Mouse (Mus musculus) thymus, adult 2 months (tissue): Measurements from ENCODE around the gene Herc2.

Source experiments
- CTCF ChIP-seq: fragments of 200-500 bp; IDR thresholded peaks from 2 replicates; pipeline ENCODE4 v1.5.1; 2012; ENCODE audit warnings: mild to moderate bottlenecking, control low read depth, low read length, moderate library complexity, borderline replicate concordance; ENCODE audit not compliant: control insufficient read depth, poor library complexity, insufficient read depth; ENCODE audit errors: extremely low read depth
- POLR2A ChIP-seq: fragments of 200-500 bp; IDR thresholded peaks from 2 replicates; pipeline ENCODE4 v1.6.1; 2012; ENCODE audit warnings: mild to moderate bottlenecking, low read length, control low read depth, moderate library complexity; ENCODE audit not compliant: control insufficient read depth, poor library complexity, insufficient read depth; ENCODE audit errors: extremely low read depth

- no peak for TF ChIP-seq CTCF
- TF ChIP-seq POLR2A = no peak
Measured at GRCm38 (mm10) chr7:56066136-56066535, 16.1 kb downstream of the Herc2 start.
